Mouse (Mus musculus) adrenal gland, adult 2 months (tissue): ENCODE measurements around the gene Depdc1b. TPM values are rescaled to one million over a fixed set of nuclear protein-coding genes. Genes with fewer than 3 reads are reported as not detected.

ENCODE experiments used
- DNase-seq: peaks from one replicate; pipeline ENCODE4 v3.0.0; 2021
- long read RNA-seq: library from polyadenylated mRNA; stranded (forward); transcript quantifications from one replicate; pipeline ENCODE4 v2.0.0, GENCODE M21; 2021
- polyA plus RNA-seq: library from polyadenylated mRNA; depleted of rRNA; stranded (reverse); fragments of >200 nt; gene quantifications from 2 replicates; pipeline ENCODE4 v1.2.3, GENCODE M21; 2012; rRNA removed
- total RNA-seq, 2 experiments: library from RNA; stranded (reverse); gene quantifications; 2 replicates each; pipeline ENCODE4 v1.2.3; 2021

The Depdc1b gene
- total RNA-seq (under 1 TPM; 0.46 to 0.83 TPM), polyA plus RNA-seq (0.08 TPM in 1 of 2 replicates, not detected in the other)
- long read RNA-seq = 0 reads

DNA sequence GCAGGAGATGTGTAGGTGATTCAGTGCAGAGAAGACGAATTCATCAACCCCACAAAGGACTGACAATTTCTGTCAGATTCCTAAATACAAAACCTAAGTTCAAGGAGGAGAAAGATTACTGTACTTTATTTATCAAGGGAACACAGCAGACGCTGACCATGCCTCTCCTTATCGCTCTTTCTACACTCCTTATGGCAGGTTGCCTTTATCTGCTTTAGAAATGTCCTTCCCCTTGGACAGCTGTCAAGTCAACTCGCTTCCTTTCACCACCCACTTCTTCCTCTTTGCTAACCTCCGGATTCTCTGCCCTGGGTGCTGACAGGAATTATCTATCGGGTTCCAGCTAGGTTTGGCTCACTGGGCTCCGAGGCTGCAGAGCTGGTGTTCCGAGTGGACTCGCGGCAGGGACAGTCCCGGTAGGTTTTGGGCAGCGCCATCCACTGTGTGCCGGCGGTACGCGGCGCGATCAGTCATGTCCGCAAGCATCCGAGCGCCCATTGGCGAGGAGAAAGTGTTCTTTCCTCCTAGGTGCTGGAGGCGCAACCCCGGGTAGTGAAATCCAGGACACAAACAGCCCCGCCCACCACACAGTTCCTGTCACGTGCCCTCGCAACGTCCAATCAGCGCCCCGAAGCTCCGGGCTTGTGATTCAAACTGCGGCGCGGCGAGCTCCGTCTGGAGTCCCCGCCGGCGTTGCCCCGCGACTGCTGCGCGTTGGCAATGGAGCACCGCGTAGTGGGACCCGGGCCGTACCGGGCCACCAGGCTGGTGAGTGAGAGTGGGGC, at the start of gene Depdc1b:
Gene Depdc1b, plus strand, starts transcription at position 631 of the 785 bp plus-strand sequence.
- peak; percentile 97 for DNase-seq

DNA sequence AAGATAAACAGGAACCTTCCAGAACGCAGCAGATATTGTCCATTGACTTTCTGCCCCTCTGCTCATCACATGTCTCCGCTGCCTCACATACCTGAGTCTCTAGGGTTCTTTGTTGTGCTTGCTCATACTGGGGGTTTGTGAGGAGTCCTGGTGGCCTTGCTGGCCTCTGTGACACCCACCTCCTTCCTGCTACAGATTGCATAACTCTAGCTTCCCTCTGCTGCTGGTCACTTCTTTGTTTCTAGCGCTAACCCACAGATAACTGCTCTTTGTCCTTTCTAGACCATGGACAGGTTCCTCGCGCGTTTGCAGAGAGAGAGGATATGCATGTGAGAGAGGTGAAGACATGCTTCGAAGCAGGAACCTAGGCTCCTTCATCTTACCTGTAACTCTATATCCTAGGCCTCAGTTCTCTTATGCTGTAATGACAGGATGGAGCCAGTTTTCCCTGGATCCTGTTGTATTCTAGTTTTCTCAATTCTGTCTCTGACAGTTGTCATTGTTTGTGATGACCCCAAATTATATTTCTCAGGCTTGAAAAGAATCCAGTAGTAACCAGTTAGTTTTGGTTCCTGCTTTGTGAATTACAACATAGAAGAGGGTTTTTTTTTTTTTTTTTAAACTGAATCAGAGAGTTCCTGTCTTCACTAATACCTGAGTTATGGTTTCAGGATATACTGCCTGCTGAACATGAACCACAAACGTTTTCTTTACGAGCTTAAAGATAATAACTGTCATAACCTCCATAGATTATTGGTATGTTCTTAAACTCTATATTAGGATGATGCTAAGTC, 48.1 kb upstream of the Depdc1b start:
- no peak for DNase-seq

DNA sequence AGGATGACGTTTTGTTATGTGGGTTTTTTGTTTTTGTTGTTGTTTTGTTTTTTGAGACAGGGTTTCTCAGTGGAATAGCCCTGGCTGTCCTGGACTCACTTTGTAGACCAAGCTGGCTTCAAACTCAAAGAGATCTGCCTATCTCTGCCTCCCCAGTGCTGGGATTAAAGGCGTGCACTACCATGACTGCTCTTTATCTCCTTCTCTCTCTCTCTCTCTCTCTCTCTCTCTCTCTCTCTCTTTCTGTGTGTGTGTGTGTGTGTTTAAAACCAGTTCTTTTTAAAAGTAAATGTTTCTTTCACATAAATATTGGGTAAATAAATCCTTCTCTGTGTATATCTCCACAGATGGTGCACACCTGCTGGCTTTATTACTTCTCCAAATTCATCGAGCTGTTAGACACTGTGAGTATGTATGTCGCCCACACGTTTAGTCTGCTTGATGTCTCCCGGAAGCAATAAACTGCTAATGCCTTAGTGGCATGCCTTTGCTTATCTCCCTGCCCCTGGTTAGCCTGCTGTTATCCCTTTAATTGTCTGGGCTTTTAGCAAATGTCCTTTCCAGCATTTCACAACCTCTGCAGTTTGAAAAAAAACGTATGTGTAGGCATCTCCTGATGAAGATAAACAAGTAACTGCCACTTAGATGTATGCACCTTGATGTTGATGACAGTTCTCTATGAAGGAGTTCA, 44.5 kb upstream of the Depdc1b start:
- no peak for DNase-seq

DNA sequence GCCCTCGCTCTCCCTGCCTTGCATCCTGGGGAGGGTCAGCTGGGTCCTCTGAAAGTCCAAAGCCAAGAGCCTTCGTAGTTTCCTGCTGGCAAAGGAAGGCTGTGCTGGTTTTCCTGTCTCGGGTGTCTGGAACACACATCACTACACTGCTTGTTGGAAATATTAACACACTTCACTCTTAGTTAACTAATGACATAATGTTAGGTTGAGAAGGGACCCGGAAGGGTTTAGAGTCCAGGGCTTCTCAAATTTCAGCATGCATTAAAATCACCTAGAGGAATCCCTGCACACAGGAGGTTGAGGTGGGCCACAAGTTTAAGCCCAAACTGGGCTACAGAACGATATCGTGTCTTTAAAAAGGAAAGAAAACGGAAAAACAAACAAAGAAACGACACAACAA, 43.8 kb upstream of the Depdc1b start:
- no peak for DNase-seq

DNA sequence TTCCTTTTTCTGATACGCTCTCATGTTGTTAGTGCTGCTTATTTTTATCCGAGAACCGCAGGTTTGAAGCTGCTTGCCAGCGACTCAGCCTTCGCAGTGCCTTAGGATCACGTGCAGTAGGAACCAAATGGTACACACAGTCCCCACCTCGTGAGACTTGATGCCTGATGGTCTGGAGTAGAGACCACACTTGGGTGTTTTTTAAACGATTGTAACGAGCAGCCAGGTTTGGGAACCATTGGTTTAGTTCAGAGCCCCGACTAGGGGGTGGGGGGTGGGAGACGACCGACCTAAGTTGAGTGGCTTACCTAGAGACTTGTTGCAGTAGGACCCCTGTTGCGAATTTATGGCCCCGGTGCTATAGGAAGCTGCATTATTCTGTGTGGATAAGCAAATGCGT, 43.1 kb upstream of the Depdc1b start:
- DNase-seq = no peak

DNA sequence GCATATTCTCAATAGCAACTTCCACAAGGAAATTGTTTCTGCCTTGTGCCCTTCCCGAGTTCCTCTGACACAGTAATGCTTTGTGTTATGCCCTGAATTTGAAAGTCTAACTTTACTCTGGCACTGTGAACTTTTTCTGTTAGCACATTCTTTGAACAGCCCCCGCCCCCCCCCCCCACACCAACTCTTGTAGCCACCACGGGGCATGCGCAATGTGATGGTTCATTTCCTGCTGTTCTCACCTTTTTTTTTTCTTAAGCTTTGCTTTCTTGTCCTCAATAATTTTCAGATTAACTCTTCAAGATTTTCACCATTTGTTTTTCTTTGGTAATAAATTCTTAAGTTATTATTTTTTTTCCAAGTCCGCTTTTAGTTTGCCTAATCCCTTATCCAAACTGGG, 42.7 kb upstream of the Depdc1b start:
- no peak for DNase-seq

DNA sequence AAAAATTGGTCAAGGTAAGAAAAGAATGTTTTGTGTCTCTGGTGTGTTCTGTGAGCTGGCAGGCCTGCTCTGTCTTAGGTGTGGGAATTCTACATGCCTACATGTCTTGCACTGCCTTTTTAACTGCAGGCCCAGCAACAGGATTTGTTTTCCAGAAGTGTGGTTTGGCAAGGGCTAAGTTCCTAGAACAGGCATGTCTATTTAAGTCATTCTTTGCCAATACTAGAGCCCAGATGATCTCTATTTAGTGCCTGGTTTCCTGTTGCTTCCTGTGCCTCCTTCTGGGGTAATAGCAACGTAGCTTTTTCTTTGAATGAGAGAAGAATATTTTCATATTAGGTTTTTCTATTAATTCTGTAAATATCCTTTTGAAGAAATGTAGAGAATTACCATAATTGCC, 39.6 kb upstream of the Depdc1b start:
- no peak for DNase-seq

DNA sequence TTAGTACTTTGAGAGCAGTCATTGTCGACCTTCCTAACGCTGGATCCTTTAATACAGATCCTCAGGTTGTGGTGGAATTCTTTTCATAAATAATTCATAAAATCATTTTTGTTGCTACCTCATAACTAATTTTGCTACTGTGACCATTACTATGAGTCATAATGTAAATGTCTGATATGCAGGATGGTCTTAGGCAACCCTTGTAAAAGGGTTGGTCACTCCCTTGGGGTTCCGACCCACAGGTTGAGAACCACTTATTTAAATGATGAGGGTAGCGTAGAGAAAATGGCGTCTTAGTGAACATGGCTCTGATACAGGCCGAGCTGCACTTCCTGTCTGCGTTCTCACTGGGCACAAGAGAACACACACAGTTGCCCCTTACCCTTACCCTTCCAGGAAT, 38.8 kb upstream of the Depdc1b start:
- no peak for DNase-seq

DNA sequence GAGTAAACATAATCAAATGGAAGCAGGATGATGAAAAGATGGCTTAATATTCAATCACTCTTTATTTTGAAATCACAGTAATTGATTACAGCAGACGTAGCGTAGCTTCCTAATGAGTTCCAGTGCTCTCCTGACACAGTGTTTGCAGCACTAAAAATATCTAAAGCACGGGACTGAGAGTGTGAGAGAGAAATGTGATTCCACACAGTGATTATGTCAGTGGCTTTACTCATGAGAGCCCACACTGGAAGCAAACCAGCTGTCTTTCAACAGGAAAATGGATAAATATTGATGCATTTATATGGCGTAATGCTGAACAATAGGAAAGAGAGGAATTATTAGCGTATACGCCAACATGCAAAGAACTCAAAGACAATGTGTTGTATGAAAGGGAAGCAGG, 37.5 kb upstream of the Depdc1b start:
- no peak for DNase-seq

DNA sequence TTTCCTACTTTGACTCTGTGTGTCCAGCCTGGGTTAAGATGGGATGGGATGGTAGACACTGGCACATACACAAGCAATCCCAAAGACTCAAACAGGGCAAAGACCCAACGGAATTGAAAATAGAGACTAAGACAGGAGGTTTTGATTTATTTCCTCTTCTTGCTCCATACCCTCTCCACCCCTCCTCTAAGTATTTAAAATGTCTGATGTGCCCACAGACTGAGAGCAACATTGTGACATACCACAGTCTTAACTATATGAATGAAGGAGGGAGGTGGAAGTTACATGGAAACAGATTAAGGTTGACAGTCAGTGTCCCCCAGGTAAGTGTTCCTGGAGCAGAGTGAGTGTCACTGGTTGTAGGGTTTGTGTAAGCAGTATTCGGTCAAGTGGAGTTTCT, 31.8 kb upstream of the Depdc1b start:
- no peak for DNase-seq

DNA sequence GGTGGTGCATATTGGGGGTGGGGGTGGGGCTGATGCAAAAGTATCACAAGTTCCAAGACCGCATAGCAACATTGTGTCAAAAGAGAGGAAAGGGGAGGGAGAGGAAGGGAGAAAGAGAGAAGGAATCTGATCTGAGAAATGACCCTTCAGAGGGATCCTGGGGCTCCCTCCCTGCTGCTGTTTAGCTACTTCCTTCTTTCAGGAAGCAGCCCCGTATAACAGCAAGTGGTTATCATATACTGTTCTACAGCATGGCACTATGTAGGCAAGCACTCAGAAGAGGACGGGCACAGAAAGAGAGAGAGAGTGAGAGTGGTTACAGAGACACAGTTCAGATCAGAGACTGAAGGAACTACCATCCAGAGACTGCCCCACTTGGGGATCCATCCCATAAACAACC, 28.2 kb upstream of the Depdc1b start:
- no peak for DNase-seq

DNA sequence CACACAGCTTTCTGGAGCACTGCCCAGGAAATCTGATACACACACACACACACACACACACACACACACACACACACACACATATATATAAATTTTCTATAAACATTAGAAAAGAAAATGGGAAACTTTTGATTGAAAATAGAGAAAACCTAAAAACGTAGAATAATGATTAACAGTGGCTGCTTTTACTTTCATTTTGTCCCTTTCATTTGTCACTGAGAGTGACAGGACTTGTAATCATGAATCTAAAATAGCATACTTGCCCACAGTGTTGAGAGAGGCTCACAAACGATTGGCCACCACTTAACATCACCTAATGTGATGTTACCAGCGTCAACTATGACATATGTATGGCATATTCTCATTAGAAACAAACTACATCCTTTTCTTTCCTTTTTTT, 26.7 kb upstream of the Depdc1b start:
- no peak for DNase-seq

DNA sequence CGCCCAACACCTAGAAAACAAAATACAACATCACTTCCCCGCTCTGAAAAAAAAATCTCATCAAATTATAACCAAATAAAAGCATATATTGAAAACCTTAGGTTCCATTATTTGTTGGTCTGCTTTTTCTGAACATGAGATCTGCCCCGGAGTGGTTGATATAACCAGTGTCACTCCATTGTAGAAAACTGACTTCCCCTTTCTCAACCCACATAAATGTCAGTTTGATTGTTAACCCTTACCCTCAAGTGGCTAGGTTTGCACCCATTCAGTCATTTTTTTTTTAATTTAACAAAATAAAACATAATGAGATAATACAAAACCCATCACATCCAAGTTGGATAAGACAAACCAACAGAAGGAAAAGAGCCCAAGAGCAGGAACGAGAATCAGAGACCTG, 25.8 kb upstream of the Depdc1b start:
- no peak for DNase-seq

DNA sequence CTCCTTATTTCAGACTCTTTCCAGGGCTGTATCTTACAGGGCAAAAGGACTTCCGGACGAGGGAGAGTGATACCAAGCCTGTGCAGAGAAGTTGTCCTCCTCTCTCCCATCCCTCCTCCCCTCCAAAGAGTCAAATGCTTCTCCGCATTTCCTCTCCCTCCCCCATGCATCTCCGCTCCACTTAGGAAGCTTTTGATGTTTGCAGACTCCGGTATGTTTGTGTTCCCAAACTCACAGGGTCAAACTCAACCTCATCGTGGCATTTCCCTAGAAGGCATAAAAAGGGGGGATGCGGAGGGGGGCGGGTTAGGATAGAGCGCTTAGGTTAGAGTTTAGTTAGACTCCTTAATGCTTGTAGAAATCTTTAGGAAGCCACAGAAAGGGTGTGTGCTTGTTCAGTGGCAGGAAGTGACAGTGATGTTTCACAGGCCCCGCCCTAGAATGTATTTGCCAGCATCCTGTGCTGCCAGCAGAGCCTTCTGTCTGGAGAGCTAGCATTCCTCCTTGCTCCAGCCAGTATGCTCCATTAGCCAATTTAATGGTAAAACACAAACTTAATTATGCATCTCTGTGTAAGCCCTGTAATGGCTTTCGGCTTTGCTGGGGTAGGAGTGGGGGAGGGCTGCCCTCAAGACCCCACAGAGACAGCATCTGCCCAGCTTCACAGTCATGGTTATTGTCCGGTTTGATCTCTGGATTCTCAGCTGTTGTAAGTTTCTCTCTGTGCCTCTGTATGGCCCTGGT, 18.6 kb upstream of the Depdc1b start:
- peak; percentile 41 for DNase-seq

DNA sequence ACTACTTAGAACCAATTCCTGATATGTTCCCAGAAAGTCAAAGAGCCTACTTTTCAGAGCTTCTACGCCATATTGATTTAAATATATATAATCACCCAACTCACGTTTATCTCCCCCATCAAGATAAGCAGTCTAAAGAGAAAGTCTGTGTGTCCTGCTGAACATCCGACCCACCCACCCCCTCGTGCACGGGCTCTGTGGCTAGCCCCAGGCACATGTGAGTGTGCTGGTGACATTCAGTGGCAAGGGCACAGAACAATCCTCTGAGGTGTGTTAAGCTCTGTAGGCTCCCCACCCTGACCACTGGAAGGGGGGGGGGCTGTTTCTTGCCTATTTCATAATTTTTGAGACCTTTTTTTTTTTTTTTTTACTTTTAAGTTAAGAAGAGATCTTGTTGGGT, 17.9 kb upstream of the Depdc1b start:
- no peak for DNase-seq

DNA sequence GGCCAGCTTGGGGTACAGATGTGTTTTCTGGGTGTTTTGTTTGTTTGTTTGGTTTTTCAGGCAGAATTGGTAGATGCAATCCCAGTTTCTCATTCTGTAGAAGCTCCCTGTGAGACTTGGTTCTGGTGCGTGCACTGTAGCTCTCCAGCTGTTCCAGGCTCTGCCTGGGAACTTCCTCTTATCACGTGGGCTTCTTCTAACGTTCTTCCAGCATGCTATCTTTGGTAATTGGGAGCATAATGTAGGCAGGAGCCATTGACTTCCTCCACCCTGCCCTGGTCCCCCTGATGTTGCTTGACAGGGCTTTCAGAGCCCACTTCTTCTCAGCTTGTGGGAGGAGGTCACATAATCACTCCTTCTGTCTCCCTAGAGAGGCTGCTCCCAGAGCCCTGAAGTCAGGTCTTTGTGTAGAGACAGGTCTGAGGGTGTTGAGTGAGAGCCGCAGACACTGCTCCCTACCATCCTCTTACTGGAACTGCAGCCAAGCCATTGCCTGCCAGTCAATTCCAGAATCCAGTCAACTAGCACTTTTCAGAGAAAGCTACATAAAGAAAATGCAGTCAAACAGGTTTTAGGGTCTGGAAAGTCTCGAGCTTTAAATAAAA, 15.7 kb upstream of the Depdc1b start:
- DNase-seq = no peak

DNA sequence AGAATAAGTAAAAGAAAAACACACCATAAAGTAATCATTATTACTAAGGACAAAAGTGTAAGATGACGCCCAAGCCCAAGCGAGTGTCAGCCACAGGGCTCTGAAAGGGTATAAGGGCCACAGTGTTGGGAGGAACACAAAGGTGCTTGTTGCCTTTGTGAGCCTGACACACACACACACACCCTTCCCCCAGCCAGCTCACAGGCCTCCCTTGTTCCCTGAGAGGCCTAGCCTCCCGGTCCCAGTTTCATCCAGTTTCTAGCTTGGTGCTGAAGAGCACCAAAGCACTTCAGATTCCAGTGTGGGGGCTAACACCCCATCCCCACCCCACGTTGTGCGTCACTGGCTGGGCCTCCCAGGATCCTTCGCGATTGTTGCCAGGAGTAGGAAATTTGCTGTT, 14.7 kb upstream of the Depdc1b start:
- no peak for DNase-seq

DNA sequence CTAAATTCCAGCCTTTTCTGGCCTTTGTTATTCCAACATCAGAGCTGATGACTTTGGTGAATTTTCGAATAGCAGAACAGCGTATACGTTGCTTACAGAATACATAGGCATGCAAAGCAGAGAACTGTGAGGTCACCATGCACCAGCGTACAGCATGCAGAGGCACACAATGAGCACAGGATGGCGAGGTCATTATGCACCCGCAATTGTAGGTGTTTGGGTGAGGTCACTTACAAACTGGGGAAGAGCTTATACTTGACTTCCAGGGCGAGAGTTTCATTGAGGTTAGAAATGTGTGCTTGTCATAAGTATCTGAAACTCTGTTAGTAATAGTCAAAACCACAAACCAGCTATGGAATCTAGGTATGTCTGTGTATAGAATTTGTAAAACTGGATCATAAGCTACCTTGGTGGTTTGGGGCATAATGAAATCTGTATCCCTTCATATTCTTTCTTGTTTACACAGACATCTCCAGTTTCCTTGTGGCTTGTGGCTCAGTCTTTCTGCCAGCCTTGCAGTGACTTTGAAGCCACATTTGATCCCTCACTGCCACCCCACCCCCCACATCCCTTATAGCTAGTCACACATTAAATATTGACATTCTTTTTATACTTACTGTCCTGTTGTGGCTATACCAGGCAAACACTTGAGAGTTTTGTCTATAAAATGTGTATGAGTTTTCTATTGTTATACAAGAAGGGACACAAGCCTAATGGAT, 13.0 kb upstream of the Depdc1b start:
- no peak for DNase-seq

DNA sequence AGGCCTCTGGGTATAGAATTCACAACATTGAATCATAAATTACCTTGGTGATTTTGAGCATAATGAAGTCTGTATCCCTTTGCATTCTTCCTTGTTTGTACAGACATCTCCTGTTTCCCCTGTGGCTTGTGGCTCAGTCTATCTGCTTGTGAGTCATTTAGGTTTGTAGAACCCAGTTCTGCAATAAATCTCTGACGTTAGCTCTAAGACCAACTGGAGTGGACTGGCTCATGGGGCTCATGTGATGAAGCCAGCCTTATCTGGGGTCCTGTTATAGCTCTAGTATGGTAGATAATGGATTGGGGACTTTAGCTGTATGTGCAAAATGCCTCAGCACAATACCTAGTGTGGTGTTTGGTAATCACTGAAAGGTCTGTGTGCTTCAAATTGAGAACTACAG, 12.3 kb upstream of the Depdc1b start:
- DNase-seq = no peak

DNA sequence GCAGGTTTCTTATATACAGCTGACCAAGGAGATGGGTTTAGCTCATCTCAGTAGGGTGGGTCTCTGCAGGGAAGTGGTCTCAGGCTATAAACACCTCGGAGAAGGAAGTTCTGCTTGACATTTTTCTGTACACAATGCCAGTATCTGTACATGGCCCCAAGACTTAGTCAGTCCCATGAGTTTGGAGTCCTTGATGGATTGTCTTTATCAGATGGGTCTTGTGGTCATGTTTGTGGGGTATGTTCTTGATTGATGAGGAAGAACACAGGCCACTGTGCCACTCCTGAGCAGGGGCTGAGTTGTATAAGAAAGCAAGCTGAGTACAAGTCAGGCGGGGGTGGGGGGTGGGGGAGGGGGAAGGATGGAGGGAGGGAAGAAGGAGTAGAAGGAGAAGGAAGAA, 11.5 kb upstream of the Depdc1b start:
- no peak for DNase-seq

DNA sequence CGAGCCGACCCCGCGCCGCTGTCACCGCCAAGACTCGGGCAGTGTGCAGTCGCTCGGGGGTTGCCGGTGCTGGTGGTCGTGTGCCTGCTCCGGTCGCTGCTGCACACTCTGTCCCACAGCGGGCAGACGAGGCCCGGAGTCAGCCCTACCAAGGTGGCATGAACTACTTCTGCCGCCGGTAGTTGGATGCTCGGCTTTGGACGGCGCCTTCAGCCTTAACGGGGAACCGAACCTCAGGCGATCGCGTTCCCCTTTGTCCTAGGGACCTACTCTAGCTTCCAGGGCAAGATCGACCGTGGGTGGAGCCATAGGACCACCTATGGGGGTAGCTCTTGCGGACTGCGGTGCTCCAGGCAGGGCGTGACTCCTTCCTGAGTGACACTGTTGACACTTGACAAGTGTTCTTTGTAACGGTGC, 363 bp downstream of the Depdc1b start:
- DNase-seq = no peak
